Mouse (Mus musculus) embryonic facial prominence, embryonic 12.5 days (tissue): ENCODE data around the gene Lrrc3b. TPM values are rescaled to one million over a fixed set of nuclear protein-coding genes. Genes with fewer than 3 reads are reported as not detected.

ENCODE experiments used
- ATAC-seq: fragments of 200-750 bp; cut with Nextera tagmentation; 2 replicates; pipeline ENCODE4 v1.8.0; 2017; ENCODE audit not compliant: insufficient number of reproducible peaks, insufficient read depth, low FRiP score, low TSS enrichment
- H3K27ac ChIP-seq: fragments of 300-500 bp; sonication (generic); 2 replicates; pipeline ENCODE4 v1.5.1; 2016; ENCODE audit warnings: mild to moderate bottlenecking
- H3K27me3 ChIP-seq: fragments of 300-500 bp; sonication (generic); 2 replicates; pipeline ENCODE4 v1.6.1; 2016; ENCODE audit warnings: mild to moderate bottlenecking, moderate library complexity
- H3K36me3 ChIP-seq: fragments of 300-500 bp; sonication (generic); 2 replicates; pipeline ENCODE4 v1.6.1; 2016; ENCODE audit warnings: mild to moderate bottlenecking
- H3K4me1 ChIP-seq: fragments of 300-500 bp; sonication (generic); 2 replicates; pipeline ENCODE4 v1.6.1; 2016
- H3K4me2 ChIP-seq: fragments of 300-500 bp; sonication (generic); replicated peaks from 2 replicates; pipeline ENCODE4 v1.6.1; 2016; ENCODE audit warnings: mild to moderate bottlenecking, moderate library complexity
- H3K4me3 ChIP-seq: fragments of 300-500 bp; sonication (generic); 2 replicates; pipeline ENCODE4 v1.5.1; 2016; ENCODE audit warnings: mild to moderate bottlenecking
- H3K9ac ChIP-seq: fragments of 300-500 bp; sonication (generic); 2 replicates; pipeline ENCODE4 v1.6.1; 2016; ENCODE audit warnings: mild to moderate bottlenecking, moderate library complexity
- H3K9me3 ChIP-seq: fragments of 300-500 bp; sonication (generic); 2 replicates; pipeline ENCODE4 v1.6.1; 2016; ENCODE audit warnings: mild to moderate bottlenecking, moderate library complexity
- WGBS: fragments of 180-500 bp; shearing (Covaris S2); methylation state at CpG from one replicate; pipeline ENCODE4 v1.1.7; 2016; 5-methylcytosine and 5-hydroxymethylcytosine counted together
- polyA plus RNA-seq: library from polyadenylated mRNA; unstranded; fragments of >200 nt; fragmentation: Nextera tagmentation; extraction: Ambion mirVana; gene quantifications from 2 replicates; pipeline ENCODE4 v1.2.1, GENCODE M21; 2016

Lrrc3b gene
- polyA plus RNA-seq, 1 experiment from 2014 or later, result 2.1 TPM

GRCm38 (mm10) chr14:15325872-15326271 lies 112.9 kb downstream of the Lrrc3b start:
- 84% methylated on average over 1 of the region's 1 CpGs for WGBS
- ATAC-seq, result no peak

GRCm38 (mm10) chr14:15322441-15323123 lies 116.2 kb downstream of the Lrrc3b start:
- H3K4me1 ChIP-seq, result 0 out of 2 replicates have a peak, but pooled peaks cover 4% of the 10 kb centered on the region
- H3K4me2 ChIP-seq, result no peak overlapping the region
- H3K9me3 ChIP-seq, result no peaks in the 10 kb centered on the region
- ATAC-seq, result no peak
- H3K27me3 ChIP-seq, result no peaks in the 10 kb centered on the region
- H3K4me3 ChIP-seq, result no peak overlapping the region
- no peaks in the 10 kb centered on the region for H3K36me3 ChIP-seq
- no peak overlapping the region for H3K27ac ChIP-seq
- H3K9ac ChIP-seq, result no peak overlapping the region
- WGBS, result 66% methylated on average over 9 of the region's 9 CpGs

More at GRCm38 (mm10) chr14:15325872-15326271, 112.9 kb downstream of the Lrrc3b start:
- no peaks in the 10 kb centered on the region for H3K36me3 ChIP-seq
- H3K27me3 ChIP-seq, result no peaks in the 10 kb centered on the region
- no peak overlapping the region for H3K9ac ChIP-seq
- H3K4me3 ChIP-seq, result no peak overlapping the region
- H3K4me2 ChIP-seq, result no peak overlapping the region
- no peak overlapping the region for H3K27ac ChIP-seq
- no peaks in the 10 kb centered on the region for H3K9me3 ChIP-seq
- H3K4me1 ChIP-seq, result 0 out of 2 replicates have a peak, but pooled peaks cover 4% of the 10 kb centered on the region

- H3K9ac ChIP-seq, result no peak overlapping the region
- 0 out of 2 replicates have a peak, but pooled peaks cover 4% of the 10 kb centered on the region for H3K4me1 ChIP-seq
- no peak overlapping the region for H3K4me2 ChIP-seq
- H3K4me3 ChIP-seq, result no peak overlapping the region
- ATAC-seq, result no peak
- H3K27ac ChIP-seq, result no peak overlapping the region
- H3K9me3 ChIP-seq, result no peaks in the 10 kb centered on the region
- H3K27me3 ChIP-seq, result no peaks in the 10 kb centered on the region
- no peaks in the 10 kb centered on the region for H3K36me3 ChIP-seq
Observed at GRCm38 (mm10) chr14:15319399-15319915, 119.3 kb downstream of the Lrrc3b start.

GRCm38 (mm10) chr14:15308576-15308975 lies 130.2 kb downstream of the Lrrc3b start:
- Histone ChIP-seq H3K27me3 (no peaks in the 10 kb centered on the region), H3K9ac (no peak overlapping the region), H3K36me3 (no peaks in the 10 kb centered on the region), H3K4me3 (no peak overlapping the region), H3K27ac (no peak overlapping the region), H3K4me2 (no peak overlapping the region), H3K4me1 (no peaks in the 10 kb centered on the region), H3K9me3 (no peaks in the 10 kb centered on the region)
- 78% methylated on average over 2 of the region's 2 CpGs for WGBS
- ATAC-seq, result no peak
